Mouse (Mus musculus): ENCODE measurements at regions not wholly inside any gene's neighbourhood (a gene's known extent, or its start where the extent isn't known, plus 50 kb on each side); places are given as distances from the start of the nearest gene placed in this dataset.

- Histone ChIP-seq H3K27me3 (ENCODE audit: control insufficient read depth, insufficient read depth, low read length) (no peaks in the 10 kb centered on the region), H3K9me3 (ENCODE audit: control insufficient read depth, low read length) (no peaks in the 10 kb centered on the region), H3K36me3 (replicated peaks; ENCODE audit: control insufficient read depth, insufficient read depth, low read depth) (no peaks in the 10 kb centered on the region), H3K4me3 (ENCODE audit: insufficient read depth in 1 of 2, low read depth in 2 of 2, low read length in 2 of 2) (no peak overlapping the region), H3K9ac (replicated peaks) (no peak overlapping the region), H3K4me1 (replicated peaks; ENCODE audit: control insufficient read depth in 2 of 2, insufficient read depth in 2 of 2, low read length in 1 of 2) (peaks cover 0 to 23% of the 10 kb centered on the region in 2 experiments; a peak in 3 of 4 replicates), H3K4me2 (ENCODE audit: low read depth) (no peak overlapping the region), H3K27ac (no peak overlapping the region)
- ATAC-seq (ENCODE audit: insufficient read depth) (no peak), DNase-seq (ENCODE audit: low read depth in 3 of 3, low spot score in 3 of 3) (no peak)
- WGBS (ENCODE audit: insufficient replicate concordance) = 65% methylated on average over 8 of the region's 8 CpGs
- no peak for TF ChIP-seq EP300 (IDR thresholded peaks at IDR 0.05; ENCODE audit: low read depth)
- TF ChIP-seq CTCF (IDR thresholded peaks at IDR 0.05; ENCODE audit: low read depth) = no peak
Measured at GRCm38 (mm10) chr1:184353832-184354449, 319.8 kb upstream of the 1700056E22Rik start.

GRCm38 (mm10) chr1:184351760-184352159 lies 317.7 kb upstream of the 1700056E22Rik start:
- Histone ChIP-seq H3K27me3 (ENCODE audit: control insufficient read depth, insufficient read depth, low read length) (no peaks in the 10 kb centered on the region), H3K36me3 (replicated peaks; ENCODE audit: control insufficient read depth, insufficient read depth, low read depth) (no peaks in the 10 kb centered on the region), H3K4me1 (replicated peaks; ENCODE audit: control insufficient read depth in 2 of 2, insufficient read depth in 2 of 2, low read length in 1 of 2) (peaks cover 0 to 15% of the 10 kb centered on the region in 2 experiments; a peak in 3 of 4 replicates), H3K27ac (no peak overlapping the region), H3K9ac (replicated peaks) (no peak overlapping the region), H3K4me2 (ENCODE audit: low read depth) (peak overlapping the region; percentile 1; the same call in 1 of the 2 replicates), H3K9me3 (ENCODE audit: control insufficient read depth, low read length) (no peaks in the 10 kb centered on the region), H3K4me3 (ENCODE audit: insufficient read depth in 1 of 2, low read depth in 2 of 2, low read length in 2 of 2) (no peak overlapping the region)
- peak; percentile 7 to 37 (median 32) for DNase-seq (ENCODE audit: low read depth in 3 of 3, low spot score in 3 of 3)
- no peak for TF ChIP-seq CTCF (IDR thresholded peaks at IDR 0.05; ENCODE audit: low read depth)
- TF ChIP-seq EP300 (IDR thresholded peaks at IDR 0.05; ENCODE audit: low read depth) = peak; percentile 72
- peak; percentile 89 for ATAC-seq (ENCODE audit: insufficient read depth)
- 11% methylated on average over 5 of the region's 5 CpGs for WGBS (ENCODE audit: insufficient replicate concordance)

- H3K9ac ChIP-seq (replicated peaks) = no peak overlapping the region
- no peaks in the 10 kb centered on the region for H3K27me3 ChIP-seq (ENCODE audit: control insufficient read depth, insufficient read depth, low read length)
- no peak for ATAC-seq (ENCODE audit: insufficient read depth)
- H3K27ac ChIP-seq = no peak overlapping the region
- no peaks in the 10 kb centered on the region for H3K36me3 ChIP-seq (replicated peaks; ENCODE audit: control insufficient read depth, insufficient read depth, low read depth)
- H3K9me3 ChIP-seq (ENCODE audit: control insufficient read depth, low read length) = no peaks in the 10 kb centered on the region
- no peak overlapping the region for H3K4me2 ChIP-seq (ENCODE audit: low read depth)
- H3K4me3 ChIP-seq (ENCODE audit: insufficient read depth in 1 of 2, low read depth in 2 of 2, low read length in 2 of 2) = no peak overlapping the region
- no peaks in the 10 kb centered on the region for H3K4me1 ChIP-seq (replicated peaks; ENCODE audit: control insufficient read depth in 2 of 2, insufficient read depth in 2 of 2, low read length in 1 of 2)
- no peak for DNase-seq (ENCODE audit: low read depth in 3 of 3, low spot score in 3 of 3)
- WGBS (ENCODE audit: insufficient replicate concordance) = 49% methylated on average over 2 of the region's 2 CpGs
- TF ChIP-seq EP300 (IDR thresholded peaks at IDR 0.05; ENCODE audit: low read depth) (no peak), CTCF (IDR thresholded peaks at IDR 0.05; ENCODE audit: low read depth) (no peak)
Measured at GRCm38 (mm10) chr1:184344829-184345228, 310.7 kb upstream of the 1700056E22Rik start.

- DNase-seq (ENCODE audit: low read depth in 3 of 3, low spot score in 3 of 3) (no peak), ATAC-seq (ENCODE audit: insufficient read depth) (no peak)
- Histone ChIP-seq H3K4me2 (ENCODE audit: low read depth) (no peak overlapping the region), H3K4me3 (ENCODE audit: insufficient read depth in 1 of 2, low read depth in 2 of 2, low read length in 2 of 2) (no peak overlapping the region), H3K36me3 (replicated peaks; ENCODE audit: control insufficient read depth, insufficient read depth, low read depth) (no peaks in the 10 kb centered on the region), H3K9me3 (ENCODE audit: control insufficient read depth, low read length) (no peaks in the 10 kb centered on the region), H3K27me3 (ENCODE audit: control insufficient read depth, insufficient read depth, low read length) (no peaks in the 10 kb centered on the region), H3K9ac (replicated peaks) (no peak overlapping the region), H3K27ac (no peak overlapping the region), H3K4me1 (replicated peaks; ENCODE audit: control insufficient read depth in 2 of 2, insufficient read depth in 2 of 2, low read length in 1 of 2) (no peaks in the 10 kb centered on the region)
- no peak for TF ChIP-seq EP300 (IDR thresholded peaks at IDR 0.05; ENCODE audit: low read depth)
- no peak for TF ChIP-seq CTCF (IDR thresholded peaks at IDR 0.05; ENCODE audit: low read depth)
- 42% methylated on average over 3 of the region's 3 CpGs for whole genome bisulfite sequencing (ENCODE audit: insufficient replicate concordance)
Measured at GRCm38 (mm10) chr1:184335952-184336351, 301.9 kb upstream of the 1700056E22Rik start.

GRCm38 (mm10) chr1:184335281-184335680 lies 301.2 kb upstream of the 1700056E22Rik start:
- Histone ChIP-seq H3K9me3 (ENCODE audit: control insufficient read depth, low read length) (no peaks in the 10 kb centered on the region), H3K4me3 (ENCODE audit: insufficient read depth in 1 of 2, low read depth in 2 of 2, low read length in 2 of 2) (no peak overlapping the region), H3K36me3 (replicated peaks; ENCODE audit: control insufficient read depth, insufficient read depth, low read depth) (no peaks in the 10 kb centered on the region), H3K27me3 (ENCODE audit: control insufficient read depth, insufficient read depth, low read length) (no peaks in the 10 kb centered on the region), H3K4me1 (replicated peaks; ENCODE audit: control insufficient read depth in 2 of 2, insufficient read depth in 2 of 2, low read length in 1 of 2) (no peaks in the 10 kb centered on the region), H3K9ac (replicated peaks) (no peak overlapping the region), H3K27ac (no peak overlapping the region), H3K4me2 (ENCODE audit: low read depth) (no peak overlapping the region)
- ATAC-seq (ENCODE audit: insufficient read depth) = no peak
- TF ChIP-seq CTCF (IDR thresholded peaks at IDR 0.05; ENCODE audit: low read depth) = no peak
- no peak for TF ChIP-seq EP300 (IDR thresholded peaks at IDR 0.05; ENCODE audit: low read depth)
- no peak for DNase-seq (ENCODE audit: low read depth in 3 of 3, low spot score in 3 of 3)
- WGBS (ENCODE audit: insufficient replicate concordance) = 49% methylated on average over 6 of the region's 6 CpGs

All from liver, embryonic 14.5 days (tissue).